Mouse (Mus musculus) induced T-regulatory cell, adult 2 months (primary cell): ENCODE data around the gene Cab39l.
A peak's percentile ranks its signal among the peaks of the same experiment; 100 is the strongest.
"Not testable (repeated sequence)": the region's sequence is repeated elsewhere in the genome, so short reads cannot be mapped to it uniquely, and the experiment has no call there.

Experiments used
- DNase-seq: peaks from one replicate; pipeline ENCODE4 v3.0.0-alpha.2; 2012; ENCODE audit warnings: low read depth

Cab39l gene

GRCm38 (mm10) chr14:59576385-59576784, 135.6 kb downstream of the Cab39l start:
- DNase-seq, result no peak

- DNase-seq, result peak; percentile 68
Measured at GRCm38 (mm10) chr14:59590614-59591013, 149.8 kb downstream of the Cab39l start.

- no peak for DNase-seq
Measured at GRCm38 (mm10) chr14:59591901-59592300, 151.1 kb downstream of the Cab39l start.

- DNase-seq, result no peak
Measured at GRCm38 (mm10) chr14:59592593-59592992, 151.8 kb downstream of the Cab39l start.

GRCm38 (mm10) chr14:59594988-59595387, 154.2 kb downstream of the Cab39l start:
- DNase-seq, result no peak

- peak; percentile 96 for DNase-seq
Measured at GRCm38 (mm10) chr14:59597398-59598259, 156.9 kb downstream of the Cab39l start, which contains the start of gene Cdadc1. TSS of gene Cdadc1 (minus strand) at chr14:59597959.

GRCm38 (mm10) chr14:59598260-59598627, 157.5 kb downstream of the Cab39l start:
- no peak for DNase-seq

GRCm38 (mm10) chr14:59604002-59604645, 163.4 kb downstream of the Cab39l start:
- DNase-seq, result peak; percentile 61

- DNase-seq, result peak; percentile 81
Measured at GRCm38 (mm10) chr14:59605671-59606353, 165.0 kb downstream of the Cab39l start.

- DNase-seq, result no peak
Measured at GRCm38 (mm10) chr14:59607021-59607420, 166.2 kb downstream of the Cab39l start.

- peak; percentile 72 for DNase-seq
Measured at GRCm38 (mm10) chr14:59612920-59613625, 172.3 kb downstream of the Cab39l start.

- not testable (repeated sequence) for DNase-seq
Measured at GRCm38 (mm10) chr14:59614149-59614548, 173.4 kb downstream of the Cab39l start.

- no peak for DNase-seq
Measured at GRCm38 (mm10) chr14:59616802-59617201, 176.0 kb downstream of the Cab39l start.

GRCm38 (mm10) chr14:59624326-59624885, 183.6 kb downstream of the Cab39l start:
- DNase-seq, result no peak

- DNase-seq, result no peak
Measured at GRCm38 (mm10) chr14:59625158-59625805, 184.5 kb downstream of the Cab39l start, which contains the start of gene Shisa2. TSS of gene Shisa2 (plus strand) at chr14:59625308.

GRCm38 (mm10) chr14:59625806-59626364, 185.1 kb downstream of the Cab39l start:
- DNase-seq, result no peak

- DNase-seq, result no peak
Measured at GRCm38 (mm10) chr14:59626711-59627110, 185.9 kb downstream of the Cab39l start.

GRCm38 (mm10) chr14:59627142-59627680, 186.4 kb downstream of the Cab39l start:
- DNase-seq, result no peak

- DNase-seq, result no peak
Measured at GRCm38 (mm10) chr14:59627823-59628222, 187.1 kb downstream of the Cab39l start.

GRCm38 (mm10) chr14:59629308-59629707, 188.5 kb downstream of the Cab39l start:
- no peak for DNase-seq
